Mouse (Mus musculus) liver, adult 2 months (tissue): ENCODE results near the gene Cacnb4. TPM values are rescaled to one million over a fixed set of nuclear protein-coding genes. Genes with fewer than 3 reads are reported as not detected.

Experiments used
- DNase-seq: peaks from one replicate; pipeline ENCODE4 v3.0.0-alpha.2; 2011; ENCODE audit warnings: low read depth, low spot score; ENCODE audit errors: extremely low read depth
- H3K27ac ChIP-seq: fragments of 200-500 bp; replicated peaks from 2 replicates; pipeline ENCODE4 v1.5.1; 2012; ENCODE audit warnings: low read depth, mild to moderate bottlenecking, control low read depth, inconsistent platforms, low read length; ENCODE audit not compliant: insufficient read depth
- H3K27me3 ChIP-seq: fragments of 200-500 bp; 2 replicates; pipeline ENCODE4 v1.6.1; 2012; ENCODE audit warnings: mild to moderate bottlenecking, moderate library complexity, low read length, inconsistent platforms; ENCODE audit not compliant: control insufficient read depth, insufficient read depth
- H3K36me3 ChIP-seq: fragments of 200-500 bp; 2 replicates; pipeline ENCODE4 v1.6.1; 2012; ENCODE audit warnings: low read length, inconsistent platforms; ENCODE audit not compliant: control insufficient read depth, insufficient read depth
- H3K4me1 ChIP-seq: fragments of 200-500 bp; 2 replicates; pipeline ENCODE4 v1.6.1; 2011; ENCODE audit warnings: low read length; ENCODE audit not compliant: control insufficient read depth, insufficient read depth
- H3K4me3 ChIP-seq: fragments of 200-500 bp; 2 replicates; pipeline ENCODE4 v1.5.1; 2011; ENCODE audit warnings: low read depth, mild to moderate bottlenecking, control low read depth, low read length, moderate library complexity; ENCODE audit not compliant: insufficient read depth
- H3K79me2 ChIP-seq: fragments of 200-500 bp; 2 replicates; pipeline ENCODE4 v1.6.1; 2012; ENCODE audit warnings: inconsistent platforms, mild to moderate bottlenecking, low read length, moderate library complexity; ENCODE audit not compliant: control insufficient read depth, insufficient read depth
- H3K9ac ChIP-seq: fragments of 200-500 bp; 2 replicates; pipeline ENCODE4 v1.6.1; 2012; ENCODE audit warnings: low read depth, mild to moderate bottlenecking, control low read depth, inconsistent platforms, low read length
- CTCF ChIP-seq: fragments of 200-500 bp; IDR thresholded peaks from 2 replicates; pipeline ENCODE4 v1.5.1; 2011; ENCODE audit warnings: low read depth, low read length, control low read depth
- POLR2A ChIP-seq: fragments of 200-500 bp; IDR thresholded peaks from 2 replicates; pipeline ENCODE4 v1.6.1; 2011; ENCODE audit warnings: low read length, control low read depth; ENCODE audit not compliant: insufficient read depth; ENCODE audit errors: extremely low read depth
- WGBS: fragments of 180-500 bp; shearing (Covaris S2); methylation state at CpG from one replicate; pipeline ENCODE4 v1.1.7; 2018; 5-methylcytosine and 5-hydroxymethylcytosine counted together
- polyA plus RNA-seq: library from polyadenylated mRNA; depleted of rRNA; stranded (reverse); fragments of >200 nt; gene quantifications from 2 replicates; pipeline ENCODE4 v1.2.3, GENCODE M21; 2012
- total RNA-seq: library from RNA; depleted of rRNA; stranded (reverse); fragments of >200 nt; gene quantifications from 2 replicates; pipeline ENCODE4 v1.2.3, GENCODE M21; 2014

Cacnb4 gene
- total and polyA plus RNA-seq, 2 experiments: 0.01 TPM; not detected in 1

DNA sequence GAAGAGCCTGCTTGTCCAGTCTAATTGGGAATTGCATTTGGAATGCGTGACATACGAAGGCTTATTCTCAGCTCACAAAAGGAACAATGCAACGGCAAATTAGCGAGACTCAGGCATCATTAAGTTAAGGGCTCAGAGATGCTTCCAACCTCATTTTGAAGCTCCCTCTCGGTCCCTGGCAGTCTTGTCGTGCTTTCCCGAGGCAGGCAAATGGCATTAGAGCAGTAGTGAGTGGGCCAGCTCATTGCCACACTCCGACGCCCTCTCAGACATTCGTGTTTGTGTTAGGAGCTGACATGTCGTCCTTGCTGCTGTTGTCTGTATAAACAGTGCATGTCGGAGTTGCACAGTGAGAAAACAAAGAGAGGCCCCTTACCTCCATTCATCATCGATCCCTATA lies 164.8 kb downstream of the Cacnb4 start:
- WGBS: 40% methylated on average over 13 of the region's 13 CpGs
- Histone ChIP-seq H3K27ac (no peak overlapping the region), H3K27me3 (no peaks in the 10 kb centered on the region), H3K36me3 (no peaks in the 10 kb centered on the region), H3K79me2 (no peaks in the 10 kb centered on the region), H3K9ac (no peak overlapping the region), H3K4me1 (no peaks in the 10 kb centered on the region), H3K4me3 (no peak overlapping the region)
- no peak for DNase-seq
- no peak for TF ChIP-seq POLR2A

DNA sequence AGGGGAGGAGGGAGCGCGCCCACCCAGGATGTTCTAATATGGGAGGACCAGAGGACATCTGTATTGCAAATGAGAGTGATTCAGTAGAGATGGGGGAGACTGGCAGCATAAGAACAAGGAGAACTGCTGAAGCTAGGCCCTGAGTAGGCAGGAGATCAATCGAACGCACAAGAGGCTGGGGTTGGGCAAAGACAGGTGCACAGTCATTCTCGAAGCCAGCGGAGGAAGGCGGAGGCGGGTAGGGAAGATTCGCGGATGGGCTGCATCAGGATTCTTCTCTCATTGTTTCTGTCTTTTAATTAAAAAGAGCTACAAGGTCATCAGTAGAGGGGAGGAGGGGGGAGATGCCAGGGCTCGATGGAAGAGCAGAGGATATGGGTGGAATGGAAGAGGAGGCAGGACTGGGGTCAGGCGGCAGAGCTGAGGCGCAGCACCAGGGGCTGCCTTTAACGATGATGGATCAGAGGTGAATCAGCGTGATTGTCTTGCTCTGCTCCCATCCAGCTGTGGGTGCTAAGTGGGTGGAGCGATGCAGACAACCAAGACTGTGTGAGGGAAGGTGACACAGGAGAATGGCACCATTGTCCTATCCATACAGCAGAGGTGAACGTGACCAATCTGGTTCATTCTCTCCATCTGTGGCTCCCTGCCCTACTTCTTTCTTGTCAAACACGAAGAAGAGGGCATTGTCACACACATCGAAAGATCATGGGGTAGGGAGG lies 166.7 kb downstream of the Cacnb4 start:
- no peak for TF ChIP-seq POLR2A
- no peak for TF ChIP-seq CTCF
- DNase-seq: no peak
- Histone ChIP-seq H3K27me3 (no peaks in the 10 kb centered on the region), H3K9ac (no peak overlapping the region), H3K79me2 (no peaks in the 10 kb centered on the region), H3K4me1 (peaks cover 6% of the 10 kb centered on the region), H3K27ac (no peak overlapping the region), H3K4me3 (no peak overlapping the region), H3K36me3 (no peaks in the 10 kb centered on the region)
- whole genome bisulfite sequencing: 90% methylated on average over 19 of the region's 19 CpGs

DNA sequence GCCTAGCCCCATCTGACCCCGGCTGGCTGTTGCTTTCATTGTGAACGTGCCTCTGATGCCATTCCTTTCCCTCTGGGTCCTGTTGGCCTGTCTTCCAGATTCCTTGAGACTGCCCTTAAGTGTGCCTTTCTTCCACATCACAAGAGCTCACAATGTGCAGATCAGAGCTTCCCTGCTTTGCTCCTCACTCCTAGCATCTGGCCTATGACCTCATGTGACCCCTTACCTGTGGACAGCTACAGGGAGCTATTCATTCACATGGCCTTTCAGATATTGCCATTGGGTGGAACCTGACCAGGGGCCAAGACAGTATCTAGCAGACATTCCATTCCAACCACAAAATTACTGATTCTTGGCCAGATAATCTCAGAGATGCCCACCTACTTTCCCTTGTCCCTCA lies 171.5 kb downstream of the Cacnb4 start:
- 42% methylated on average over 2 of the region's 2 CpGs for WGBS
- H3K36me3 ChIP-seq: no peaks in the 10 kb centered on the region
- DNase-seq: peak; percentile 58
- H3K9ac ChIP-seq: no peak overlapping the region
- no peaks in the 10 kb centered on the region for H3K79me2 ChIP-seq
- no peak overlapping the region for H3K4me3 ChIP-seq
- H3K27me3 ChIP-seq: no peaks in the 10 kb centered on the region
- TF ChIP-seq CTCF: no peak
- no peak for TF ChIP-seq POLR2A
- H3K27ac ChIP-seq: peak overlapping the region; percentile 69
- H3K4me1 ChIP-seq: peaks cover 12% of the 10 kb centered on the region

DNA sequence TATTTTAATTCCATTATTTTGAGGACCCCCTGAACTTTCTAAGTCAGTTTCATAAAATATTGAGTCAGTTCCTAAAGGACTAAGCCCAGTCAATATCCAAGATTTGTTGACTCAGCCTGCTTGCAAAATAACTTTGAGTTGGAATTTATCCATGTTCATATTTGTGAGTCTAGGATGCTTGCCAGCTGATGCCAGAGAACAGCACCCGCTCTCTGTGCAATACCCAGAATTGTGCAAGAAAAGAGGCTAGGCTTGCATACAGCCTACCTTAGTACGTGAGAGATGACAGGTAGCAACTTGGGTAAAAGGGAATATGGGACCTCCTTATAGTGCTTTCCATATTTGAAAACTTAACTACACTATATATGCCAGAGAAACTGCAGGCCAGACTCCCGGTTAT lies 171.9 kb downstream of the Cacnb4 start:
- Histone ChIP-seq H3K4me3 (no peak overlapping the region), H3K27me3 (no peaks in the 10 kb centered on the region), H3K36me3 (no peaks in the 10 kb centered on the region), H3K4me1 (peaks cover 12% of the 10 kb centered on the region), H3K9ac (no peak overlapping the region), H3K27ac (peak overlapping the region; percentile 69), H3K79me2 (no peaks in the 10 kb centered on the region)
- peak; percentile 97 for DNase-seq
- WGBS: 26% methylated on average over 3 of the region's 3 CpGs
- TF ChIP-seq POLR2A (no peak), CTCF (no peak)

DNA sequence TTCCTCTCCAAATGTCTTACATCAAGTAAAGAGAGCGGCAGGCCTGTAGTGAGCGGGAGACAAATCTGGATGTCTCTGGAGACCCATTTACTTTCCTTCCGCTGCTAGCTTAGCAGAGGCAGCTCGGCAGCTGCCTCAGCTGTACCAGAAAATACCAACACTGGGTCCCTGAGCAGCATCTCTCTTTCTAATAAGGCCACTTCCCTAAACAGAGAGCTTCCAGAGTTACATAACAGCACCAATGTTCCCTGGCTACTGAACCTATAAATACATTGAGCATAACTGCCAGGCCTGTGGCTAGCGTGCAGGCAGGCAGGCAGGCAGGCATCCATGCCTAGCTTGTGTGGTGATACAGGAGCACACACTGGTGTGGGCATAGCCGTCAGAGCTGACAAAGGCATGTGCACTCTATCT lies 176.8 kb downstream of the Cacnb4 start:
- TF ChIP-seq POLR2A: no peak
- no peak for TF ChIP-seq CTCF
- no peak for DNase-seq
- Histone ChIP-seq H3K36me3 (no peaks in the 10 kb centered on the region), H3K27me3 (no peaks in the 10 kb centered on the region), H3K27ac (no peak overlapping the region), H3K79me2 (no peaks in the 10 kb centered on the region), H3K4me3 (no peak overlapping the region), H3K4me1 (peaks cover 5% of the 10 kb centered on the region; the same call in 1 of the 2 replicates), H3K9ac (no peak overlapping the region)
- 94% methylated on average over 6 of the region's 6 CpGs for WGBS

DNA sequence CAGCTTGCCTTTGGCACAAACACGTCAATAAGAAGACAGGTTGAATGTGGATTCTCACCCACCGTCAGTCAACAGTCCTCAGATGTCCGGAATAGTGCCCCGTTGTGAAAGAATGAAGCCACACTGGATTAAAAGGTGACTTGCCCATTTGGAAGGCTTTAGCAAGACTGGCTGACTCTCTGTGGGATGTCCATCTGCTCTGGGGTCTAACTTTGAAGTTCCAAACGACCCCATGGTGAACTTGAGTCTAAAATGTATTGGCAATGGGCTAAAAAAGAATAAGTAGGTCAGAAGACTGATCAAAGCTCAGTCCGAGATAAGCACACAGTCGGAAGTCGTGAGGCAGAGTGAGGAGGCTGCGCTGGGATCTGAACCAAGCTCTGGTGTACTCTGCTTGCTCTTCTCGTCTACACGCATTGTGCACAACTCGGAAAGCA lies 177.5 kb downstream of the Cacnb4 start:
- TF ChIP-seq CTCF (no peak), POLR2A (no peak)
- no peaks in the 10 kb centered on the region for H3K27me3 ChIP-seq
- H3K4me1 ChIP-seq: peaks cover 2% of the 10 kb centered on the region; the same call in 1 of the 2 replicates
- H3K27ac ChIP-seq: no peak overlapping the region
- H3K9ac ChIP-seq: no peak overlapping the region
- no peaks in the 10 kb centered on the region for H3K79me2 ChIP-seq
- H3K4me3 ChIP-seq: no peak overlapping the region
- no peak for DNase-seq
- WGBS: 46% methylated on average over 12 of the region's 12 CpGs
- no peaks in the 10 kb centered on the region for H3K36me3 ChIP-seq
